Comparison of ENCODE assay signal across 10 mouse cellular contexts in genomic region chr14:24507452-24508069, GRCm38 (mm10). TPM values are rescaled to one million over a fixed set of nuclear protein-coding genes. Genes with fewer than 3 reads are reported as not detected.
DNase-seq lines count a peak whose midpoint lies in the region; ATAC-seq lines count a peak whose summit lies in the region.
"Had no signal": no experiment of that assay in that cellular context is flagged by ENCODE, and none has a peak within 500 bp of the region (broad histone marks: within the 10 kb centered on the region; RNA-seq: fewer than 3 reads in every experiment).

No protein-coding gene starts in this region.

- no peak overlapping the region for H3K4me3 ChIP-seq in kidney, embryonic 16.5 days (ENCODE audit: low read length)
- no peak overlapping the region for H3K4me3 ChIP-seq in hindbrain, embryonic 11.5 days (ENCODE audit: low read depth, low read length)

- WGBS in kidney, embryonic 16.5 days = 30% methylated on average over 14 of the region's 14 CpGs
- WGBS in hindbrain, embryonic 11.5 days = 22% methylated on average over 14 of the region's 14 CpGs

- peak overlapping the region; percentile 30 for H3K4me2 ChIP-seq in kidney, embryonic 16.5 days (replicated peaks; ENCODE audit: low read depth, low read length)
- peak overlapping the region; percentile 6; the same call in 1 of the 2 replicates for H3K4me2 ChIP-seq in hindbrain, embryonic 11.5 days (replicated peaks; ENCODE audit: low read depth, low read length)

- peaks cover 14% of the 10 kb centered on the region for H3K4me1 ChIP-seq in kidney, embryonic 16.5 days (ENCODE audit: insufficient read depth, low read length)
- peaks cover 4% of the 10 kb centered on the region for H3K4me1 ChIP-seq in hindbrain, embryonic 11.5 days (replicated peaks; ENCODE audit: control insufficient read depth, insufficient read depth, low read length)

- H3K27ac ChIP-seq in kidney, embryonic 16.5 days (ENCODE audit: low read length) = no peak overlapping the region
- H3K27ac ChIP-seq in hindbrain, embryonic 11.5 days (ENCODE audit: low read depth, low read length) = no peak overlapping the region

- no peak for ATAC-seq in kidney, embryonic 16.5 days (ENCODE audit: low FRiP score, low TSS enrichment)
- ATAC-seq in hindbrain, embryonic 11.5 days (ENCODE audit: low FRiP score) = no peak

- DNase-seq in kidney, adult 8-10 months = no peak
- DNase-seq in embryo, embryonic 11 days = peak; percentile 41
- DNase-seq in hindbrain, embryonic 11.5 days (ENCODE audit: low spot score) = no peak
- peak; percentile 34 for DNase-seq in neural tube, embryonic 10.5 days (ENCODE audit: extremely low spot score, low spot score)
- no peak for DNase-seq in right cerebral cortex, postnatal 36 days (ENCODE audit: low spot score in 2 of 2)
- no peak for DNase-seq in frontal cortex, postnatal 14 days (ENCODE audit: low spot score in 2 of 2)
- DNase-seq: adrenal gland, postnatal 14 days; layer of hippocampus, postnatal 36 days had no signal

- H3K27me3 ChIP-seq in kidney, embryonic 16.5 days (ENCODE audit: insufficient read depth, low read length) = no peaks in the 10 kb centered on the region
- H3K27me3 ChIP-seq in hindbrain, embryonic 11.5 days (ENCODE audit: control insufficient read depth, insufficient read depth, low read length) = no peaks in the 10 kb centered on the region

- no peak overlapping the region for H3K9ac ChIP-seq in kidney, embryonic 16.5 days (replicated peaks; ENCODE audit: low read length)
- H3K9ac ChIP-seq in hindbrain, embryonic 11.5 days (ENCODE audit: low read depth, low read length) = no peak overlapping the region; the same call in 1 of the 2 replicates

- peaks cover 4% of the 10 kb centered on the region; the same call in 1 of the 2 replicates for H3K9me3 ChIP-seq in kidney, embryonic 16.5 days (ENCODE audit: low read length)
- peaks cover 3% of the 10 kb centered on the region; the same call in 1 of the 2 replicates for H3K9me3 ChIP-seq in hindbrain, embryonic 11.5 days (ENCODE audit: control insufficient read depth, low read length)

- no peaks in the 10 kb centered on the region for H3K36me3 ChIP-seq in kidney, embryonic 16.5 days (ENCODE audit: insufficient read depth, low read length)
- no peaks in the 10 kb centered on the region for H3K36me3 ChIP-seq in hindbrain, embryonic 11.5 days (ENCODE audit: control insufficient read depth, insufficient read depth, low read length)
- H3K36me3 ChIP-seq: G1E had no signal

RNA-seq across cellular contexts. Expression of gene Rps24, which starts 20.6 kb away (rescaled TPM):
- polyA plus RNA-seq in kidney, embryonic 16.5 days (2015; fragmentation: Nextera tagmentation; extraction: Ambion mirVana) = 686 and 761 TPM in 2 replicates
- 1,026 and 1,035 TPM in 2 replicates for polyA plus RNA-seq in hindbrain, embryonic 11.5 days (2014; fragmentation: Nextera tagmentation; extraction: Ambion mirVana)

RNA-seq across cellular contexts. Expression of gene Polr3a, which starts 20.7 kb away (rescaled TPM):
- polyA plus RNA-seq in kidney, embryonic 16.5 days (2015; fragmentation: Nextera tagmentation; extraction: Ambion mirVana) = 16.8 and 21.1 TPM in 2 replicates
- 19.9 and 22.4 TPM in 2 replicates for polyA plus RNA-seq in hindbrain, embryonic 11.5 days (2014; fragmentation: Nextera tagmentation; extraction: Ambion mirVana)

Comparison
In these comparisons a context has a peak if more than half of its experiments do, and no peak if none do; other contexts are left out.
1. DNase-seq: peak in embryo, embryonic 11 days (single experiment) and neural tube, embryonic 10.5 days (single experiment); none in kidney, adult 8-10 months (0 of 2), hindbrain, embryonic 11.5 days (single experiment), right cerebral cortex, postnatal 36 days (0 of 2) and frontal cortex, postnatal 14 days (0 of 2).